Mouse (Mus musculus) lung, postnatal 0 days (tissue): ENCODE data around the gene Lztr1.

Experiments used
- CTCF ChIP-seq: IDR thresholded peaks from 2 replicates; pipeline ENCODE4 v1.5.1; 2016; ENCODE audit warnings: antibody characterized with exemption, mild to moderate bottlenecking
- EP300 ChIP-seq: IDR thresholded peaks from 2 replicates; pipeline ENCODE4 v1.6.1; 2016; ENCODE audit warnings: antibody characterized with exemption, mild to moderate bottlenecking, control low read depth

DNA sequence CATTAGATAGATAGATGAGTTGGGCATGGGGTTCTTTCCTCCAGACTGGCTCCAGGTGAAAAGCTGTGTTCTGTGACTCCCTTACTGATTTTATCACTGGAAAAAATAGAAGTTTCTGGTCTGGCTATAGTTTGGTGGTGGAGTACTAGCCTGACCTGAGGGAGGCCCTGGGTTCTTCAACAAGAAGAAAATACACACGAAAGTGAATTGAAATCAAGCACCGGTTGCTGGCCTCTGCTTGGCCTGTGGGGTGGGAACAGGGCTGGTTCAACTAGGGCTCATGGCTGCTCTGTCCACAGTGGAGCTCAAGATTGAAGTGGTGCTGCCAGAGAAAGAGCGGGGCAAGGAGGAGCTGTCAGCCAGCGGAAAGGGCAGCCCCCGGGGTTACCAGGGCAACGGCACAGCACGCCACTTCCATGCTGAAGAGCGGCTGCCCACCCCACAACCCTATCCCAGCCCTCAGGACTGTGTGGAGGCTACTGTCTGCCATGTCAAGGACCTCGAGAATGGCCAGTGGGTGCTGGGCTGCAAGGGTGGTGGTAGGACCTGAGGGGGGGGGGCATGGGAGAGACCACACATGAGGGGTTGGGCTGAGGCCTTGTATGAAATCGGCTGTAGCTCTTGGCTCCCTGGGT is 9.1 kb upstream of the Lztr1 start:
- no peak for TF ChIP-seq CTCF
- TF ChIP-seq EP300, result no peak
